Mouse (Mus musculus) frontal cortex, postnatal 14 days (tissue): ENCODE measurements around the gene Rmdn3.

Experiments used
- DNase-seq, 2 experiments: peaks; one replicate each; pipeline ENCODE4 v3.0.0; 2022; ENCODE audit warnings: low spot score in 2 of 2

Rmdn3 gene

DNA sequence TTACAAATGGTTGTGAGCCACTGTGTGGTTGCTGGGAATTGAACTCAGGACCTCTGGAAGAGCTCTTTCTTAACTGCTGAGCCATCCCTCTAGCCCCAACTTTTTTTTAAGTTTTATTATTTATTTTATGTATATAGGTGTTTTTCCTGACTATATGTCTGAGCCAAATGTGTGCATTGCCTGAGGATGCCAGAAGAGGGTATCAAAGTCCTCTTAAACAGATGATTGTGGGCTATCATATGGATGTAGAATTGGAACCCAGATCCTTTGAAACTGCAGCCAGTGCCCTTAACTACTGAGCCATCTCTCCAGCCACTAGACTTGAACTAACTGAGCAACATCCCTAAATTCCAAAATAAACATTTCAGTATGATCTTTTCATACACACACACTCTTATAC is 55.3 kb downstream of the Rmdn3 start:
- DNase-seq, result no peak
